Mouse (Mus musculus): Measurements from ENCODE around the gene 1600002K03Rik. TPM values are rescaled to one million over a fixed set of nuclear protein-coding genes. Genes with fewer than 3 reads are reported as not detected.
A peak's percentile ranks its signal among the peaks of the same experiment; 100 is the strongest.

The 1600002K03Rik gene
- polyA plus RNA-seq, 1 experiment from 2014 or later, result 14.4 TPM

DNA sequence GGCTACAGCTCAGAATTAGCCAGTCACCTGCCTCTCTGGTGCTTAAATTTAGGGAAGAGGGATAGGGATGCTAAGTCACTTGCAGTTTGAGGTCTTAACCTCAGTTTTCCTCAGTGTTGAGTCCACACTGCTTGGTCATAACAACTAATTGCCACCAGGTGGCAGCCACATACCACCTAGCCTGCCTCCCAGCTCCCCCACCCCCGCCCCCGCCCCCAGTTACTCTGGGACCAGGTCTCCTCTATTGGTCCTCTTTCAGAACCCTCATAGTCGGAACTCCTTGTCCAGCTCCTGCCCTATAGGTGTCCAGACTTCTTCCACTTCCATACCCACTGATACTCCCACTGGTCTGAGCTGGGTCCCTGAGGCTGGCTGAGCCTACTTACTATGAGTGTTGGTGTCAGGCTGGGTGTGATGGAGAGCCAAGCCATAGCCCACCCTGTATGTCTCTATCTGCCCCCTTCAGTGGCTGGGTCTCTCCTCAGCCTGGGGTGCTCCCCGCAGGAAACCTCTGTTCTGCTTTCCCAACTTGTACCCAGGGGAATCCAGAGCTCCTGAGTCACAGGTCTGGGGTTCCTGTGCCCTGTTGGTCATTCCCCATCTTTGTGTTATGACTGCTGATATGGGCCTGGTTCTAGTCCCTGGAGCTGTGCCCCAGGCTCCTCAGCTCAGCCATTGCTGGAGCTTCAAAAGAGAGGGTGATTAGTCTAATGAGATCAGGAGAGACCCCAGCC, 3.0 kb downstream of the 1600002K03Rik start:
- DNase-seq (ENCODE audit: low spot score), result peak; percentile 67
- H3K4me1 ChIP-seq (replicated peaks), result peaks cover 81% of the 10 kb centered on the region
- H3K27ac ChIP-seq, result peak overlapping the region; percentile 64
- H3K27me3 ChIP-seq (ENCODE audit: insufficient read depth, poor library complexity, severe bottlenecking), result no peaks in the 10 kb centered on the region; the same call in 1 of the 2 replicates
- H3K9me3 ChIP-seq, result no peaks in the 10 kb centered on the region
- H3K4me3 ChIP-seq, result no peak overlapping the region
- WGBS, result 23% methylated on average over 4 of the region's 4 CpGs
- peaks cover 27% of the 10 kb centered on the region for H3K36me3 ChIP-seq

DNA sequence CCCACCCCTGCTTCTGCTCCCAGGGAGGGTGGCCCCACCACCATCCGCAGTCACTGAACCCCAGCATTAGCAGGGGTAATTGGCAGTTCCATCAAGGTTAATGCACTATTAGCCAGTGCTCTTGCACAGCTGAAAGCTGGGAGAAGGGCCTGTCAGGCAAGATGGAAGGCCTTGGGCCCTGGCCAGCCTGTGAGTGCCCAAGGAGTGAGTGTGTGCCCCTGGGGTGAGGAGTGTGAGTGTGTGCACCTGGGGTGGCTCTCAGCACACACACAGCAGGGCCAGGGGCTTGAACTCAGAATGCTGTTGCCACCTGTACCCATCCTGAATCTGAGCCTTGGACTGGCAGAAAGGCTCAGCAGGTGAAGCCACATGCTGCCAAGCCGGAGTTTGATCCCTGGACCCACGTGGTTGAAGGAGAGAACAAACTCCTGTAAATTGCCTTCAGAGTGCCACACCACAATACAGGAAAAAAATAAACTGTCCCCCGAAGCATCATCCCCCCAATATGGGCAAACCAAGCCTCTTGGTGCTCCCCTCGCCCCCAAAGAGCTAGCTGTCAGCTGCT, 3.6 kb downstream of the 1600002K03Rik start:
- DNase-seq (ENCODE audit: low spot score), result no peak
- no peak overlapping the region for H3K4me3 ChIP-seq
- no peaks in the 10 kb centered on the region for H3K9me3 ChIP-seq
- no peaks in the 10 kb centered on the region; the same call in 1 of the 2 replicates for H3K27me3 ChIP-seq (ENCODE audit: insufficient read depth, poor library complexity, severe bottlenecking)
- peaks cover 20% of the 10 kb centered on the region for H3K36me3 ChIP-seq
- H3K27ac ChIP-seq, result 0 out of 2 replicates have a peak overlapping the region, but pooled peaks have one; percentile 64
- H3K4me1 ChIP-seq (replicated peaks), result peaks cover 84% of the 10 kb centered on the region
- 78% methylated on average over 5 of the region's 5 CpGs for WGBS

DNA sequence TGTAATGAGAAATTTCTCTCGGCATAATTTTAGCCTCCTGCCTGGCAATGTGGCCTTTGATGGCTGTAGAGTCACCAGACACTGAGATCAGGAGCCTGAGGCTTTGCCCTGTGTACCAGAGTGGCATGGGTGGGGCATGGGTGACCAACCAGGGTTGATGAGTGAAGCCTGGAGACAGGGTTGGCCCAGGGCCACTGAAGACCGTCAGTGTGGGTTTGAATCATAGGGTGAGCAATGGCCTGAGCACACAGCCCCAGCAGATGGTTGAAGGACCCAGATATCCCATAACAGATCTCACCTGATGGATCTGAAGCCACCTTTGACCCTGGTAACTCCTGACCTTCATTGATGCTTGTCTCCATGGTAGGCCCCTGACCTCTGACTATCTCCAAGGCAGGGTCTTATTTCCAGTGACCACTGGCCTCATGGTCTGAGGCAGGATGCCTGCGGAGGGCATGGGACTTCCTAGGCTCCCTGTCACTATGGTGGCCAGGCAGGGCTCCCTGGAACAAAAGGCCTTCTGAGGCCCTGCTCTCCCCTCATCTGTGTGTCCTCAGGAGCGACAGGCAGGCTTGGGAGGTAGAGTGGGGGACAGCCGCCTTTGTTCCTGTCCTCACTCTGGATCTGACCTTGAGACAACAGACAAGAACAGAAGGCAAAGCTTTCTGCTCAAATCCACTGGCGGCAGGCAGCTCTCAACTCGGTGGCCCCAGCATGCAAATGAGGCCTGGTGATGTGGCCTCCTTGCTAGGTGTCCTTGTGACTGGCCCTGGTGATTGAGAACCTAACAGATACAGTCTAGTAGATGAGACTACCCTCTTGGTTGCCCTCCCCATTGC, 4.9 kb downstream of the 1600002K03Rik start:
- no peaks in the 10 kb centered on the region; the same call in 1 of the 2 replicates for H3K27me3 ChIP-seq (ENCODE audit: insufficient read depth, poor library complexity, severe bottlenecking)
- WGBS, result 51% methylated on average over 7 of the region's 7 CpGs
- H3K4me1 ChIP-seq (replicated peaks), result peaks cover 84% of the 10 kb centered on the region
- peaks cover 19% of the 10 kb centered on the region for H3K36me3 ChIP-seq
- H3K4me3 ChIP-seq, result peak overlapping the region; percentile 70; the same call in 1 of the 2 replicates
- no peaks in the 10 kb centered on the region for H3K9me3 ChIP-seq
- H3K27ac ChIP-seq, result peak overlapping the region; percentile 77
- DNase-seq (ENCODE audit: low spot score), result no peak

DNA sequence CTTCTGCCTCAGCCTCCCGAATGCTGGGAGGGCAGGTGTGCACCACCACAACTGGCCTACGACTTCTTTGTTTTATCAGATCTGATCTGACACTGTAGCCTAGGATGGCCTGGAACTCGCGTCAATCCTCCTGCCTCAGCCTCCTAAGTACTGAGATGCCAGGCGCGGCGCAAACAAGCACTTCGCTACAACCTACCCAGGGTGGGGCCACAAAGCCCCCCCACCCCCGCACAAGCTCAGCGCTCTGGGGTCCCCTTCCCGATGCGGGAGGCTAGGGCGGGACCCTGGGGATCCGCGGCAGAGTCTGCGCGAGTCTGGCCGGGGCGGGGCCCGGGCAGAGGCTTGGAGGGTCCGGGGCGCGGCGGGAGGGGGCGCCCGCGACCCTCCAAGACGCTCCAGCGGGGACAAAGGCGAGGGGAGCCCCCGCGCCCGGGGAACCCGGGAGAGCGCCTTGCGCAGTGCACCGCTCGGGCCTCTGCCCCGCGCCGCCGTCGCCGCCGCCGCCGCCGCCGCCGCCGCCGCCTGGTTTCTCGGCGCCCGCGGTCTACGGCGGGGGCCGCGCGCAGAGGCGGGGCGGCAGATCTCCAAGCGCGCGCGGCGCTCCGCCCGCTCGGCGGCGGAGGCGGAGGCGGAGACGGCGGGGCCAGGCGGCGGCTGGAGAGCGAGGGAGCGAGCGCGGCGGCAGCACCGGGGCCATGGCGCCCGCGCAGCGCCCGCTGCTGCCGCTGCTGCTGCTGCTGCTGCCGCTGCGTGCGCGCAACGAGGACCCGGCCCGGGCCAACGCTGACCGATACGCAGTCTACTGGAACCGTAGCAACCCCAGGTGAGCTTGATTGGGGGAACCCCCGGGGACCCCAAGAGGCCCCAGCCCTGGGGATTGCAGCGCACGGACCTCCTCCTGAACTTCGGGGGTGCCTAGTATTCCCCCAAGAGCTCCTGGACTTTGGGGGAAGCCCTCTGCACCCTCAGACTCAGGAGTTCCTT, 6.6 kb downstream of the 1600002K03Rik start, which contains the start of gene Efna2:
Gene Efna2, plus strand, starts transcription at position 415 of the 984 bp plus-strand sequence.
- peak; percentile 72 for DNase-seq (ENCODE audit: low spot score)
- H3K36me3 ChIP-seq, result peaks cover 33% of the 10 kb centered on the region
- peaks cover 7% of the 10 kb centered on the region; the same call in 1 of the 2 replicates for H3K27me3 ChIP-seq (ENCODE audit: insufficient read depth, poor library complexity, severe bottlenecking)
- H3K4me1 ChIP-seq (replicated peaks), result peaks cover 79% of the 10 kb centered on the region
- H3K9me3 ChIP-seq, result no peaks in the 10 kb centered on the region
- H3K4me3 ChIP-seq, result peak within 1 kb of the TSS; percentile 70
- WGBS, result 2% methylated on average over 103 of the region's 106 CpGs
- H3K27ac ChIP-seq, result peak within 1 kb of the TSS; percentile 91

DNA sequence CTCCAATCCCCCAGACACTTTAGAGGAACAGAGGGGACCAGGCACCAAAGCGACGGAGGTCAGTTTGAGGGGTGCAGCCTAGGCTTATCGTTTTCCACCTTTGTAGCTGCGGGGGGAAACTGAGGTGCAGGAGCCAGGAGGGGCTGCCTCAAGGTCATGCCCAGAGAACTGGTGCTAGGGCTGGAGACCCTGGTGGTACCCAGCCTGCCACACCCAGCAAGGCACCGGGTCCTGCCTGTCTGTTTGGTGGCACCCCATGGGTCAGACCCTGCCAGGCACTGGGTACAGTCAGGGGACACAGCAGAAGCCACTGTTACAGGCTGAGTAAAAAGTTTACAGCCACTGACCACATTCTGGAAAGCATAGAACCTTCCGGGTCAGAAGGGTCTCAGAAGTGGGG, 7.5 kb downstream of the 1600002K03Rik start:
- Histone ChIP-seq H3K27ac (peak overlapping the region; percentile 91), H3K4me1 (replicated peaks) (peaks cover 75% of the 10 kb centered on the region)

DNA sequence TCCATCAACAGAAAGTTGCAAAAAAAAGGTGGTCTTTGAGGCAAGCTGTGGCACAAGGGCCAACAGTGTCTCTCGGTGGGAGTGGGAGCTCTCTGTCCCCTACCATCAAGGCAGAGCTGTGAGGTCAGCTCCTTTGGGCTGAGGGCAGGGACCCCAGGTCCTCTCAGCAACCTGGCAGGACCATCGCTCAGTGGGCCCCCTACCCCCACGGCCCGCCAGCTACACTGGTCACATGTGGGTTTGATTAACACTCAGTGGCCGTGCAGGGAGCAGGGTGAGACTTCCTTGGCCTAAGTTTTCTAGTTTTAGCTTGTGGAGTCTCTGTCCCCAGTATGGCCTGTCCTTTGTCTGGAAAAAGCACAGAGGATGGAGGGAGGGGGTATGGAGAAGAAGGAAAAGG, 8.1 kb downstream of the 1600002K03Rik start:
- H3K4me3 ChIP-seq, result peak overlapping the region; percentile 70
- peaks cover 75% of the 10 kb centered on the region for H3K4me1 ChIP-seq (replicated peaks)
- peaks cover 19% of the 10 kb centered on the region for H3K27me3 ChIP-seq (ENCODE audit: insufficient read depth, poor library complexity, severe bottlenecking)
- WGBS, result 53% methylated on average over 5 of the region's 5 CpGs
- peaks cover 38% of the 10 kb centered on the region for H3K36me3 ChIP-seq
- peak; percentile 39 for DNase-seq (ENCODE audit: low spot score)
- no peaks in the 10 kb centered on the region for H3K9me3 ChIP-seq
- peak overlapping the region; percentile 91 for H3K27ac ChIP-seq

More for the DNA sequence above, 7.5 kb downstream of the 1600002K03Rik start:
- no peak for DNase-seq (ENCODE audit: low spot score)
- peak overlapping the region; percentile 70 for H3K4me3 ChIP-seq
- H3K27me3 ChIP-seq (ENCODE audit: insufficient read depth, poor library complexity, severe bottlenecking), result peaks cover 14% of the 10 kb centered on the region
- WGBS, result 50% methylated on average over 6 of the region's 6 CpGs
- no peaks in the 10 kb centered on the region for H3K9me3 ChIP-seq
- peaks cover 37% of the 10 kb centered on the region for H3K36me3 ChIP-seq

DNA sequence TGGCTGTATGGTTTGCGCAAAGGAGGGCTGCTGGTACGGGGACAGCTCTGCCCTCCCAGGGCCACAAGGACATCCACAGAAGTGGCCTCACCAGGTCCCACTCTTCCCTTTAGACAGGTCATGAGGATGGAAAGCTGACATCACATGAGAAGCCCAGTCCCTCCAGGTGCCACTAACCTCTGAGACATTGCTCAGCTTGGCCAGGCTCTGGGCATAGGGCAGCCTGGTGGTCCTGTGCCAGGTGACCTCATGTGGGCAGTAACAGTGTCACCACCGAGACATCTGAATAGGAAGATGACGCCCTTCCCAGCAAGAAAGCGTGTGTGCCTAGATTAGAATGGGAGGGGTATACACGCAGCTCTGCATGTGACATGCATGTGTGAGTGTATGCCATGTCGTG, 9.8 kb downstream of the 1600002K03Rik start:
- no peaks in the 10 kb centered on the region for H3K9me3 ChIP-seq
- H3K27ac ChIP-seq, result peak overlapping the region; percentile 91; the same call in 1 of the 2 replicates
- H3K4me1 ChIP-seq (replicated peaks), result peaks cover 66% of the 10 kb centered on the region
- H3K36me3 ChIP-seq, result peaks cover 50% of the 10 kb centered on the region
- peak overlapping the region; percentile 70 for H3K4me3 ChIP-seq
- DNase-seq (ENCODE audit: low spot score), result no peak
- H3K27me3 ChIP-seq (ENCODE audit: insufficient read depth, poor library complexity, severe bottlenecking), result peaks cover 37% of the 10 kb centered on the region
- 96% methylated on average over 7 of the region's 7 CpGs for WGBS

DNA sequence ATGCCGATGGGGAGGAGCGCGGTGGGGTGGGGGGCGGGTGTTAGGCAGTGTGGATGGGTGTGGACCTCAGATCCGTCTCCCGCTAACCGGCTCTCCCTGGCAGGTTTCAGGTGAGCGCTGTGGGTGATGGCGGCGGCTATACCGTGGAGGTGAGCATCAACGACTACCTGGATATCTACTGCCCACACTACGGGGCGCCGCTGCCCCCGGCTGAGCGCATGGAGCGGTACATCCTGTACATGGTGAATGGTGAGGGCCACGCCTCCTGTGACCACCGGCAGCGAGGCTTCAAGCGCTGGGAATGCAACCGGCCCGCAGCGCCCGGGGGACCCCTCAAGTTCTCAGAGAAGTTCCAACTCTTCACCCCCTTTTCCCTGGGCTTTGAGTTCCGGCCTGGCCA, 13.9 kb downstream of the 1600002K03Rik start:
- H3K4me3 ChIP-seq, result no peak overlapping the region; the same call in 1 of the 2 replicates

DNA sequence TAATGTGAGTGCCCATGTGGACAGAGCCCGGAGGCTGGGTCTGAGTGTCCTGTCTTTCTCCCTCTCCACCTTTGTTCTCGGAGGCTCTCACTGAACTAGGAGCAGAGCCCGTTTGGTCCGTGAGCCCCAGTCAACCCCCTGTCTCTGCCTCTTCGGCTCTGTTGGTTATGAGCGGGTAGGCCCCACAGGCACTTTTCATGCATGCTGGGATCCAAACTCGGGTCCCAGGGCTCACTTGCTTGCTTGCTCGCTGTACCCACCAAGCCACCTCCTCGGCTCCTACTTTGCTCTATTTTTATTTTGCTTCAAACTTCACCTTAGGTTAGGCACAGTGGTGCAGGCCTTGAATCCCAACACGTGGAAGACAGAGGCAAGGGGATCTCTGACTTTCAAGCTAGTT, 15.0 kb downstream of the 1600002K03Rik start:
- DNase-seq (ENCODE audit: low spot score), result no peak
- peaks cover 56% of the 10 kb centered on the region for H3K36me3 ChIP-seq
- H3K27ac ChIP-seq, result no peak overlapping the region
- no peak overlapping the region for H3K4me3 ChIP-seq
- no peaks in the 10 kb centered on the region for H3K9me3 ChIP-seq
- 90% methylated on average over 10 of the region's 10 CpGs for WGBS
- H3K27me3 ChIP-seq (ENCODE audit: insufficient read depth, poor library complexity, severe bottlenecking), result peaks cover 87% of the 10 kb centered on the region
- peaks cover 64% of the 10 kb centered on the region for H3K4me1 ChIP-seq (replicated peaks)

More for the DNA sequence above, 13.9 kb downstream of the 1600002K03Rik start:
- no peak overlapping the region for H3K27ac ChIP-seq
- DNase-seq (ENCODE audit: low spot score), result no peak
- peaks cover 64% of the 10 kb centered on the region for H3K4me1 ChIP-seq (replicated peaks)
- H3K36me3 ChIP-seq, result peaks cover 67% of the 10 kb centered on the region
- H3K27me3 ChIP-seq (ENCODE audit: insufficient read depth, poor library complexity, severe bottlenecking), result peaks cover 77% of the 10 kb centered on the region
- whole genome bisulfite sequencing, result 32% methylated on average over 27 of the region's 27 CpGs
- H3K9me3 ChIP-seq, result no peaks in the 10 kb centered on the region

DNA sequence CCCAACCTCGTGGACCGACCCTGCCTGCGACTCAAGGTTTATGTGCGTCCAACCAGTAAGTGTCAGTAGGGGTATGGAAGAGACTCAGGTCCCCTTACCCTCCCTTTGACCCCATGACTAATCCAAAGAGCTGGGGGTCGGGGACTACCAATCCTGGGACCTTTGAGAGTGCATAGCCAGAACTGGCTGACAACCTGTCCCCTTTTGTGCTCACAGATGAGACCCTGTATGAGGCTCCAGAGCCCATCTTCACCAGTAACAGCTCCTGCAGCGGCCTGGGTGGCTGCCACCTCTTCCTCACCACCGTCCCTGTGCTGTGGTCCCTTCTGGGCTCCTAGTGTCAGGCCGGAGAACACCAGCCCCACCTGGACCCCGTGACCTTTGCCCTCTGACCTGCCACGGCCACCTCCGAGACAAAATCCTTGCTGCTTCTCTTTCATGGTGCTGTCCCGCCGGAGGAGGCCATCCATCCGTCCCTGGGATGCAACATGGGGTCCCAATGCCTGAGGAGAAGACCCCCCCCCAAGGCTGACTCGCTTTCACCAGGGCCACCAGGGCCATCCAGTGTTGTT, 15.8 kb downstream of the 1600002K03Rik start:
- Histone ChIP-seq H3K27ac (no peak overlapping the region), H3K36me3 (peaks cover 48% of the 10 kb centered on the region), H3K4me1 (replicated peaks) (peaks cover 68% of the 10 kb centered on the region), H3K9me3 (no peaks in the 10 kb centered on the region), H3K27me3 (ENCODE audit: insufficient read depth, poor library complexity, severe bottlenecking) (peaks cover 95% of the 10 kb centered on the region), H3K4me3 (no peak overlapping the region)
- 59% methylated on average over 15 of the region's 15 CpGs for WGBS
- no peak for DNase-seq (ENCODE audit: low spot score)

DNA sequence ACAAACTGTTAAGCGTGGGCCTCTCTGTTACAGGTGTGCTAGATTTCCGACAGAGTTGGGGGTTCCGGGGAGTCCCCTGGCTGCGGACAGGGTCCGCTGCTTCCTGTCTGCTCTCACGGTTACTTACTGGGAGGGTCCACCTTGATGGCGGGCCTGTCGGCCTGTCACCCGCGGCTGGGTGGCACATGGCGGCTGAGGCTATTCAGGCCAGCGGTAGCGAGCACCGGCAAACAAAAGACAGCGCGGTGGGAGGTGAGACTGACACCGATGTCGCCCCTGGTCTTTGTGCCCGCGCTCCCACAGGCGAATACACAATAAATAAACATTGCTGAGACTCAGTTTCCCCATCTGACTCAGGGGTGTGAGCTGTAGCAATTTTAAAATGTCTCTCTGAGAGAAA, 17.3 kb downstream of the 1600002K03Rik start:
- Histone ChIP-seq H3K4me1 (replicated peaks) (peaks cover 76% of the 10 kb centered on the region), H3K36me3 (peaks cover 36% of the 10 kb centered on the region), H3K9me3 (no peaks in the 10 kb centered on the region), H3K27me3 (ENCODE audit: insufficient read depth, poor library complexity, severe bottlenecking) (peaks cover 89% of the 10 kb centered on the region), H3K27ac (peak overlapping the region; percentile 93), H3K4me3 (peak overlapping the region; percentile 57)
- 2% methylated on average over 21 of the region's 21 CpGs for WGBS
- peak; percentile 58 for DNase-seq (ENCODE audit: low spot score)

All from hindbrain, embryonic 10.5 days (tissue).